ENCODE assay signal across 9 mouse cellular contexts in genomic region chr9:68881896-68882295, GRCm38 (mm10).
DNase-seq lines count a peak whose midpoint lies in the region; ATAC-seq and TF ChIP-seq lines count a peak whose summit lies in the region.
"Had no signal": no experiment of that assay in that cellular context is flagged by ENCODE, and none has a peak within 500 bp of the region (broad histone marks: within the 10 kb centered on the region; RNA-seq: fewer than 3 reads in every experiment).

No protein-coding gene starts in this region.

- peak; percentile 29 to 31 for DNase-seq in left cerebral cortex, postnatal 10 days (ENCODE audit: extremely low spot score in 1 of 2, low spot score in 2 of 2)
- DNase-seq in left cerebral cortex, adult 8-10 months (ENCODE audit: low spot score in 2 of 2): no peak
- peak; percentile 53 for DNase-seq in embryo, embryonic 10.5 days (ENCODE audit: low spot score)
- peak; percentile 39 for DNase-seq in forebrain, postnatal 0 days
- no peak for DNase-seq in adipocyte (ENCODE audit: low spot score)

- intact Hi-C loops in left cerebral cortex, postnatal 10 days (cut with DNase I): no loop called here

- ATAC-seq in forebrain, postnatal 0 days: peak; percentile 59; the same call in 1 of the 2 replicates
- peak; percentile 67; the same call in 1 of the 2 replicates for ATAC-seq in midbrain, embryonic 13.5 days
- ATAC-seq in erythroid progenitor cell, adult 5-6 weeks (replicated peaks; ENCODE audit: low FRiP score, poor library complexity, severe bottlenecking): no peak

- no peak overlapping the region for H3K9ac ChIP-seq in forebrain, postnatal 0 days
- no peak overlapping the region for H3K9ac ChIP-seq in midbrain, embryonic 13.5 days (replicated peaks)
- H3K9ac ChIP-seq: liver, embryonic 14.5 days had no signal

- H3K4me1 ChIP-seq in forebrain, postnatal 0 days (ENCODE audit: insufficient read depth): peaks cover 14% of the 10 kb centered on the region; the same call in 1 of the 2 replicates
- H3K4me1 ChIP-seq in midbrain, embryonic 13.5 days (replicated peaks): peaks cover 41% of the 10 kb centered on the region

- TF ChIP-seq CTCF in forebrain, postnatal 0 days (IDR thresholded peaks at IDR 0.05; ENCODE audit: low read depth): no peak

- WGBS in forebrain, postnatal 0 days: 14% methylated on average over 6 of the region's 6 CpGs
- 14% methylated on average over 6 of the region's 6 CpGs for WGBS in midbrain, embryonic 13.5 days

- no peaks in the 10 kb centered on the region for H3K9me3 ChIP-seq in forebrain, postnatal 0 days (ENCODE audit: low read length)
- H3K9me3 ChIP-seq in midbrain, embryonic 13.5 days: no peaks in the 10 kb centered on the region
- H3K9me3 ChIP-seq: heart, embryonic 10.5 days had no signal

- no peaks in the 10 kb centered on the region; the same call in 1 of the 2 replicates for H3K27me3 ChIP-seq in forebrain, postnatal 0 days (ENCODE audit: insufficient read depth, low read length)
- no peaks in the 10 kb centered on the region for H3K27me3 ChIP-seq in midbrain, embryonic 13.5 days

- no peak overlapping the region for H3K4me3 ChIP-seq in forebrain, postnatal 0 days (ENCODE audit: low read depth, low read length)
- H3K4me3 ChIP-seq in midbrain, embryonic 13.5 days (replicated peaks): no peak overlapping the region
- H3K4me3 ChIP-seq: heart, embryonic 10.5 days had no signal

- no peaks in the 10 kb centered on the region for H3K36me3 ChIP-seq in forebrain, postnatal 0 days (ENCODE audit: insufficient read depth)
- H3K36me3 ChIP-seq in midbrain, embryonic 13.5 days: no peaks in the 10 kb centered on the region
- H3K36me3 ChIP-seq: heart, embryonic 10.5 days had no signal

- H3K27ac ChIP-seq in forebrain, postnatal 0 days (ENCODE audit: low read depth, low read length): no peak overlapping the region
- H3K27ac ChIP-seq in midbrain, embryonic 13.5 days: 0 out of 2 replicates have a peak overlapping the region, but pooled peaks have one; percentile 51
- H3K27ac ChIP-seq: heart, embryonic 10.5 days; liver, embryonic 14.5 days had no signal

- H3K4me2 ChIP-seq in forebrain, postnatal 0 days (ENCODE audit: low read depth): no peak overlapping the region
- H3K4me2 ChIP-seq in midbrain, embryonic 13.5 days (replicated peaks): no peak overlapping the region

Comparison
In these comparisons a context has a peak if more than half of its experiments do, and no peak if none do; other contexts are left out.
1. DNase-seq: peak in left cerebral cortex, postnatal 10 days (2 of 2), embryo, embryonic 10.5 days (single experiment) and forebrain, postnatal 0 days (single experiment); none in left cerebral cortex, adult 8-10 months (0 of 2) and adipocyte (single experiment).